Mouse (Mus musculus) liver, embryonic 14.5 days (tissue): Measurements from ENCODE around the gene Wdr81. TPM values are rescaled to one million over a fixed set of nuclear protein-coding genes. Genes with fewer than 3 reads are reported as not detected.

ENCODE experiments used
- ATAC-seq: fragments of 200-750 bp; cut with Nextera tagmentation; 2 replicates; pipeline ENCODE4 v1.8.0; 2017; ENCODE audit warnings: moderate number of reproducible peaks, mild to moderate bottlenecking, moderate library complexity; ENCODE audit not compliant: insufficient read depth
- DNase-seq, 3 experiments: peaks; one replicate each; pipeline ENCODE4 v3.0.0-alpha.2; 2012 to 2013; ENCODE audit warnings: low read depth in 3 of 3, low spot score in 3 of 3
- H3K27ac ChIP-seq: fragments of 300-500 bp; sonication (generic); 2 replicates; pipeline ENCODE4 v1.5.1; 2014; ENCODE audit warnings: moderate library complexity, mild to moderate bottlenecking, control low read depth, inconsistent platforms
- H3K27me3 ChIP-seq: fragments of 300-500 bp; sonication (generic); 2 replicates; pipeline ENCODE4 v1.6.1; 2014; ENCODE audit warnings: mild to moderate bottlenecking, low read length, moderate library complexity; ENCODE audit not compliant: control insufficient read depth, insufficient read depth
- H3K36me3 ChIP-seq: fragments of 300-500 bp; sonication (generic); replicated peaks from 2 replicates; pipeline ENCODE4 v1.6.1; 2014; ENCODE audit warnings: low read depth; ENCODE audit not compliant: control insufficient read depth, insufficient read depth
- H3K4me1 ChIP-seq, 2 experiments: fragments of 200-500 bp in 1 of 2; fragments of 300-500 bp in 1 of 2; sonication (generic) in 1 of 2; replicated peaks; 2 replicates each; pipeline ENCODE4 v1.6.1; 2012 to 2014; ENCODE audit warnings: antibody characterized with exemption in 1 of 2, inconsistent platforms in 1 of 2, low read length in 1 of 2; ENCODE audit not compliant: control insufficient read depth in 2 of 2, insufficient read depth in 2 of 2
- H3K4me2 ChIP-seq: fragments of 300-500 bp; sonication (generic); 2 replicates; pipeline ENCODE4 v1.6.1; 2014; ENCODE audit warnings: low read depth, mild to moderate bottlenecking, control low read depth, moderate library complexity
- H3K4me3 ChIP-seq, 2 experiments: fragments of 200-500 bp in 1 of 2; fragments of 300-500 bp in 1 of 2; sonication (generic) in 1 of 2; 2 replicates each; pipeline ENCODE4 v1.5.1; 2012 to 2014; ENCODE audit warnings: low read depth in 2 of 2, low read length in 2 of 2, mild to moderate bottlenecking in 2 of 2, control low read depth in 1 of 2, inconsistent platforms in 1 of 2, moderate library complexity in 1 of 2; ENCODE audit not compliant: insufficient read depth in 1 of 2
- H3K9ac ChIP-seq: fragments of 300-500 bp; sonication (generic); replicated peaks from 2 replicates; pipeline ENCODE4 v1.6.1; 2014; ENCODE audit warnings: mild to moderate bottlenecking, control low read depth, moderate library complexity
- H3K9me3 ChIP-seq: fragments of 300-500 bp; sonication (generic); 2 replicates; pipeline ENCODE4 v1.6.1; 2016; ENCODE audit warnings: low read length, mixed read lengths; ENCODE audit not compliant: control insufficient read depth
- CTCF ChIP-seq: IDR thresholded peaks from 2 replicates; pipeline ENCODE4 v1.5.1; 2016; ENCODE audit warnings: antibody characterized with exemption, low read depth, control low read depth
- EP300 ChIP-seq: IDR thresholded peaks from 2 replicates; pipeline ENCODE4 v1.6.1; 2016; ENCODE audit warnings: antibody characterized with exemption, low read depth
- WGBS: fragments of 180-500 bp; shearing (Covaris S2); extraction: QIAGEN DNeasy Blood & Tissue Kit; methylation state at CpG from one replicate; pipeline ENCODE4 v1.1.7; 2014; ENCODE audit not compliant: insufficient replicate concordance; 5-methylcytosine and 5-hydroxymethylcytosine counted together
- polyA plus RNA-seq, 2 experiments: library from polyadenylated mRNA; depleted of rRNA in 1 of 2; stranded (reverse) in 1 of 2; unstranded in 1 of 2; fragments of >200 nt; fragmentation: Nextera tagmentation in 1 of 2; extraction: Ambion mirVana in 1 of 2; gene quantifications; 2 replicates each; pipeline versions ENCODE4 v1.2.1 to v1.2.3; 2012 to 2014

The Wdr81 gene
- polyA plus RNA-seq, 2 experiments: 14.6 to 15.3 TPM

DNA sequence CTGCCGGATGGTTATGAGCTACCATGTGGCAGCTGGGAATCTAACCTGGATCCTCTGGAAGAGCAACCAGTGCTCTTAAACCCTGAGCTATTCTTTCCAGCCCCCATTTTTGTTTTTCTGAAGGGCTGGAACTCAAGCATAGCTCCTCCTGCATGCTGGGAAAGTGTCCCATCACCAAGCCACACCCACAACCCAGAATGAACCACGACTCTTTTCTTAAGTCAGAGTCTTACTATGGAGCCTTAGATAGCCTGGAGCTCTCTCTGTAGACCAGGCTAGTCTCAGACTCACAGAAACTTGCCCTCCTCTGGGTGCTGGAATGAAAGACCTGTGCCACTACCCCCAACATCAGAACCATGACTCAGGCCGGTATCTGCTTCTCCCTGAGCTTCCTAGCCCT lies 5.9 kb downstream of the Wdr81 start:
- Histone ChIP-seq H3K27ac (peak overlapping the region; percentile 96), H3K4me2 (peak overlapping the region; percentile 89), H3K36me3 (peaks cover 48% of the 10 kb centered on the region), H3K27me3 (no peaks in the 10 kb centered on the region), H3K4me1 (peaks cover 36 to 40% of the 10 kb centered on the region in 2 experiments), H3K9me3 (no peaks in the 10 kb centered on the region), H3K9ac (peak overlapping the region; percentile 81), H3K4me3 (peak overlapping the region; percentile 55 to 61)
- WGBS: 41% methylated on average over 3 of the region's 3 CpGs
- ATAC-seq: peak; percentile 12; the same call in 1 of the 2 replicates
- peak in 1 of 3 experiments; percentile 55 for DNase-seq
- TF ChIP-seq EP300: no peak
- no peak for TF ChIP-seq CTCF

GRCm38 (mm10) chr11:75443711-75444110 lies 10.8 kb downstream of the Wdr81 start:
- no peak overlapping the region for H3K4me3 ChIP-seq
- TF ChIP-seq EP300 (peak; percentile 14; the same call in 1 of the 2 replicates), CTCF (0 out of 2 replicates have a peak, but pooled peaks have one; percentile 14)
- H3K27ac ChIP-seq: no peak overlapping the region; the same call in 1 of the 2 replicates
- H3K4me1 ChIP-seq: peaks cover 12 to 13% of the 10 kb centered on the region in 2 experiments; a peak in 3 of 4 replicates
- H3K4me2 ChIP-seq: no peak overlapping the region
- ATAC-seq: peak; percentile 68
- no peak for DNase-seq
- H3K27me3 ChIP-seq: no peaks in the 10 kb centered on the region
- 0 out of 2 replicates have a peak overlapping the region, but pooled peaks have one; percentile 2 for H3K9ac ChIP-seq
- H3K36me3 ChIP-seq: peaks cover 71% of the 10 kb centered on the region
- 80% methylated on average over 8 of the region's 8 CpGs for WGBS
- no peaks in the 10 kb centered on the region for H3K9me3 ChIP-seq

GRCm38 (mm10) chr11:75441601-75442000 lies 12.9 kb downstream of the Wdr81 start:
- no peak for TF ChIP-seq EP300
- no peak for TF ChIP-seq CTCF
- H3K27ac ChIP-seq: no peak overlapping the region
- no peak overlapping the region for H3K9ac ChIP-seq
- no peaks in the 10 kb centered on the region for H3K27me3 ChIP-seq
- H3K4me2 ChIP-seq: no peak overlapping the region
- no peaks in the 10 kb centered on the region for H3K9me3 ChIP-seq
- no peak for DNase-seq
- 0 out of 4 replicates have a peak, but pooled peaks cover 0 to 2% of the 10 kb centered on the region in 2 experiments for H3K4me1 ChIP-seq
- WGBS: 90% methylated on average over 16 of the region's 16 CpGs
- H3K4me3 ChIP-seq: no peak overlapping the region
- ATAC-seq: no peak
- H3K36me3 ChIP-seq: peaks cover 53% of the 10 kb centered on the region

DNA sequence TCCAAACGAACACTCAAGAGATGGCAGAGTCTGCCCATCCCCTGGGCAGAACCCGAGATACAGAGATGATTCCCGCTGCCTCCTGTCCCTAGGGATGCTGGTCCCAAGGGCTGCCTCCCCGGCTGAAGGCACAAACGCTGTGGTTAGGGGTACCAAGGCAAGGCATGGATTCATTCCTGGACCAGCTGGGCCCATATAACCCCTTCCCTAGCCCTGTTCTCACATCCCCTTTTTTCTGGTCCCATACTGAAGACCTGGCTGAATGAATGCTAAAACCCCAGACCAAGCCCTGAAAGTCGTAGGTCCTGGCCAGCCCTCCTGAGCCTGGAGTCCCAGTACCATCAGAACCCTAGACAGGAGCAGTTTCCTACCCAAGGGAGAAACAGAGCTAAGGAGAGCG lies 13.5 kb downstream of the Wdr81 start:
- H3K27me3 ChIP-seq: no peaks in the 10 kb centered on the region
- TF ChIP-seq CTCF: no peak
- TF ChIP-seq EP300: no peak
- WGBS: 74% methylated on average over 7 of the region's 7 CpGs
- no peak overlapping the region for H3K4me2 ChIP-seq
- H3K4me3 ChIP-seq: no peak overlapping the region
- H3K27ac ChIP-seq: no peak overlapping the region
- H3K9ac ChIP-seq: no peak overlapping the region
- H3K9me3 ChIP-seq: no peaks in the 10 kb centered on the region
- no peak for ATAC-seq
- no peak for DNase-seq
- H3K4me1 ChIP-seq: 0 out of 4 replicates have a peak, but pooled peaks cover 0 to 2% of the 10 kb centered on the region in 2 experiments
- H3K36me3 ChIP-seq: peaks cover 49% of the 10 kb centered on the region

- Histone ChIP-seq H3K27me3 (no peaks in the 10 kb centered on the region), H3K4me2 (no peak overlapping the region), H3K9ac (no peak overlapping the region), H3K27ac (no peak overlapping the region), H3K4me3 (no peak overlapping the region), H3K4me1 (0 out of 4 replicates have a peak, but pooled peaks cover 0 to 2% of the 10 kb centered on the region in 2 experiments), H3K36me3 (peaks cover 39% of the 10 kb centered on the region), H3K9me3 (no peaks in the 10 kb centered on the region)
- ATAC-seq (no peak), DNase-seq (no peak)
- TF ChIP-seq CTCF (no peak), EP300 (no peak)
- 63% methylated on average over 3 of the region's 3 CpGs for WGBS
Measured at GRCm38 (mm10) chr11:75439951-75440350, 14.6 kb downstream of the Wdr81 start.
